ENCODE assay signal across 11 mouse cellular contexts in genomic region chr12:17505620-17506074, GRCm38 (mm10). TPM values are rescaled to one million over a fixed set of nuclear protein-coding genes. Genes with fewer than 3 reads are reported as not detected.
DNase-seq lines count a peak whose midpoint lies in the region; ATAC-seq and TF ChIP-seq lines count a peak whose summit lies in the region.
"Had no signal": no experiment of that assay in that cellular context is flagged by ENCODE, and none has a peak within 500 bp of the region (broad histone marks: within the 10 kb centered on the region; RNA-seq: fewer than 3 reads in every experiment).

No protein-coding gene starts in this region.

- H3K9ac ChIP-seq in heart, embryonic 13.5 days = 0 out of 2 replicates have a peak overlapping the region, but pooled peaks have one; percentile 28
- H3K9ac ChIP-seq in MEL (ENCODE audit: control insufficient read depth, low read depth, low read length, poor library complexity, severe bottlenecking) = no peak overlapping the region
- no peak overlapping the region for H3K9ac ChIP-seq in liver, embryonic 11.5 days (ENCODE audit: low read depth, low read length)
- H3K9ac ChIP-seq in hindbrain, embryonic 11.5 days (ENCODE audit: low read depth, low read length) = no peak overlapping the region
- H3K9ac ChIP-seq: embryonic facial prominence, embryonic 15.5 days; hindbrain, embryonic 14.5 days had no signal

- H3K27ac ChIP-seq in heart, embryonic 13.5 days (replicated peaks) = no peak overlapping the region
- no peak overlapping the region for H3K27ac ChIP-seq in MEL (ENCODE audit: control insufficient read depth, low read depth, low read length)
- 0 out of 2 replicates have a peak overlapping the region, but pooled peaks have one; percentile 8 for H3K27ac ChIP-seq in liver, embryonic 11.5 days (ENCODE audit: low read depth, low read length)
- peak overlapping the region; percentile 82 for H3K27ac ChIP-seq in small intestine, adult 2 months (ENCODE audit: insufficient read depth, low read depth, low read length)
- no peak overlapping the region for H3K27ac ChIP-seq in hindbrain, embryonic 11.5 days (ENCODE audit: low read depth, low read length)
- H3K27ac ChIP-seq: embryonic facial prominence, embryonic 15.5 days; hindbrain, embryonic 14.5 days had no signal

- H3K79me2 ChIP-seq in MEL (ENCODE audit: control insufficient read depth, insufficient read depth, low read length, poor library complexity) = no peaks in the 10 kb centered on the region

- TF ChIP-seq CTCF in MEL (IDR thresholded peaks at IDR 0.05 in 2 of 3, conservative IDR thresholded peaks at IDR 0.05 in 1 of 3; ENCODE audit: control insufficient read depth in 1 of 3, insufficient read depth in 1 of 3, low read depth in 2 of 3, low read length in 3 of 3, poor library complexity in 1 of 3, severe bottlenecking in 1 of 3) = no peak
- TF ChIP-seq CTCF in small intestine, adult 2 months (IDR thresholded peaks at IDR 0.05; ENCODE audit: extremely low read depth, insufficient read length, insufficient replicate concordance, low read depth, low read length) = no peak

- H3K36me3 ChIP-seq in heart, embryonic 13.5 days = no peaks in the 10 kb centered on the region
- H3K36me3 ChIP-seq in MEL (ENCODE audit: control insufficient read depth in 1 of 2, insufficient read depth in 2 of 2, low read length in 2 of 2) = peaks cover 0 to 6% of the 10 kb centered on the region in 2 experiments; a peak in 1 of 4 replicates
- H3K36me3 ChIP-seq in liver, embryonic 11.5 days (ENCODE audit: control insufficient read depth, insufficient read depth, low read length) = no peaks in the 10 kb centered on the region
- no peaks in the 10 kb centered on the region for H3K36me3 ChIP-seq in small intestine, adult 2 months (ENCODE audit: control insufficient read depth, insufficient read depth, low read length)
- H3K36me3 ChIP-seq in hindbrain, embryonic 11.5 days (ENCODE audit: control insufficient read depth, insufficient read depth, low read length) = no peaks in the 10 kb centered on the region
- H3K36me3 ChIP-seq: embryonic facial prominence, embryonic 15.5 days had no signal

- no peak for TF ChIP-seq RAD21 in MEL (IDR thresholded peaks at IDR 0.05; ENCODE audit: low read depth, low read length)

- no peak for DNase-seq in heart, adult 18-20 months
- DNase-seq in MEL (ENCODE audit: low read depth, low spot score) = peak; percentile 27
- DNase-seq in liver, embryonic 11.5 days (ENCODE audit: low spot score) = no peak
- DNase-seq in layer of hippocampus, adult 8-10 months (ENCODE audit: low spot score in 2 of 2) = no peak
- no peak for DNase-seq in hindbrain, embryonic 11.5 days (ENCODE audit: low spot score)
- DNase-seq: layer of hippocampus, adult 9-11 months had no signal

- no peak for TF ChIP-seq POLR2A in MEL (IDR thresholded peaks at IDR 0.05; ENCODE audit: control insufficient read depth in 1 of 2, insufficient read depth in 1 of 2, low read depth in 1 of 2, low read length in 2 of 2, poor library complexity in 1 of 2)
- TF ChIP-seq POLR2A in small intestine, adult 2 months (IDR thresholded peaks at IDR 0.05; ENCODE audit: low read depth, low read length) = no peak

- TF ChIP-seq EP300 in MEL (IDR thresholded peaks at IDR 0.05; ENCODE audit: low read depth in 1 of 2, low read length in 2 of 2) = no peak

- H3K27me3 ChIP-seq in heart, embryonic 13.5 days (replicated peaks) = peaks cover 2% of the 10 kb centered on the region; the same call in 1 of the 2 replicates
- no peaks in the 10 kb centered on the region for H3K27me3 ChIP-seq in MEL (ENCODE audit: control insufficient read depth in 1 of 2, insufficient read depth in 2 of 2, low read length in 2 of 2)
- peaks cover 3% of the 10 kb centered on the region; the same call in 1 of the 2 replicates for H3K27me3 ChIP-seq in liver, embryonic 11.5 days (replicated peaks; ENCODE audit: control insufficient read depth, insufficient read depth, low read length)
- H3K27me3 ChIP-seq in small intestine, adult 2 months (ENCODE audit: control insufficient read depth, insufficient read depth, low read length) = no peaks in the 10 kb centered on the region
- H3K27me3 ChIP-seq in hindbrain, embryonic 11.5 days (ENCODE audit: control insufficient read depth, insufficient read depth, low read length) = no peaks in the 10 kb centered on the region

- no peaks in the 10 kb centered on the region for H3K9me3 ChIP-seq in heart, embryonic 13.5 days
- no peaks in the 10 kb centered on the region for H3K9me3 ChIP-seq in MEL (replicated peaks; ENCODE audit: insufficient read depth, low read length)
- H3K9me3 ChIP-seq in liver, embryonic 11.5 days (ENCODE audit: control insufficient read depth, low read length) = no peaks in the 10 kb centered on the region
- no peaks in the 10 kb centered on the region for H3K9me3 ChIP-seq in hindbrain, embryonic 11.5 days (ENCODE audit: control insufficient read depth, low read length)
- H3K9me3 ChIP-seq: embryonic facial prominence, embryonic 15.5 days had no signal

- peak; percentile 14; the same call in 1 of the 2 replicates for ATAC-seq in heart, embryonic 13.5 days (ENCODE audit: extremely low read depth, insufficient number of reproducible peaks, low FRiP score, low TSS enrichment)
- peak; percentile 59 for ATAC-seq in liver, embryonic 11.5 days (replicated peaks; ENCODE audit: low FRiP score)
- ATAC-seq in hindbrain, embryonic 11.5 days (ENCODE audit: low FRiP score) = no peak
- ATAC-seq in megakaryocyte-erythroid progenitor cell, adult 5-6 weeks (replicated peaks; ENCODE audit: low FRiP score, low TSS enrichment, poor library complexity, severe bottlenecking) = no peak

- peaks cover 21% of the 10 kb centered on the region for H3K4me1 ChIP-seq in heart, embryonic 13.5 days
- H3K4me1 ChIP-seq in MEL (ENCODE audit: control insufficient read depth in 1 of 2, insufficient read depth in 2 of 2, low read length in 2 of 2) = peaks cover 0 to 13% of the 10 kb centered on the region in 2 experiments; a peak in 2 of 4 replicates
- peaks cover 25% of the 10 kb centered on the region for H3K4me1 ChIP-seq in liver, embryonic 11.5 days (replicated peaks; ENCODE audit: control insufficient read depth, insufficient read depth, low read length)
- peaks cover 20% of the 10 kb centered on the region for H3K4me1 ChIP-seq in small intestine, adult 2 months (ENCODE audit: control insufficient read depth, insufficient read depth, insufficient read length, low read length)
- no peaks in the 10 kb centered on the region for H3K4me1 ChIP-seq in hindbrain, embryonic 11.5 days (replicated peaks; ENCODE audit: control insufficient read depth, insufficient read depth, low read length)

- H3K4me3 ChIP-seq in heart, embryonic 13.5 days = no peak overlapping the region
- no peak overlapping the region for H3K4me3 ChIP-seq in MEL (ENCODE audit: control insufficient read depth in 1 of 2, insufficient read depth in 1 of 2, low read depth in 2 of 2, low read length in 2 of 2)
- H3K4me3 ChIP-seq in liver, embryonic 11.5 days (ENCODE audit: low read depth, low read length) = no peak overlapping the region
- no peak overlapping the region for H3K4me3 ChIP-seq in small intestine, adult 2 months (ENCODE audit: low read depth, low read length)
- H3K4me3 ChIP-seq in hindbrain, embryonic 11.5 days (ENCODE audit: low read depth, low read length) = no peak overlapping the region
- H3K4me3 ChIP-seq: embryonic facial prominence, embryonic 15.5 days had no signal

- 40% methylated on average over 2 of the region's 2 CpGs for WGBS in heart, embryonic 13.5 days
- WGBS in liver, embryonic 11.5 days = 26% methylated on average over 2 of the region's 2 CpGs
- WGBS in small intestine, adult 2 months = 27% methylated on average over 2 of the region's 2 CpGs
- WGBS in hindbrain, embryonic 11.5 days = 19% methylated on average over 2 of the region's 2 CpGs

- no peak overlapping the region for H3K4me2 ChIP-seq in heart, embryonic 13.5 days
- H3K4me2 ChIP-seq in liver, embryonic 11.5 days = no peak overlapping the region
- H3K4me2 ChIP-seq in hindbrain, embryonic 11.5 days (replicated peaks; ENCODE audit: low read depth, low read length) = no peak overlapping the region
- H3K4me2 ChIP-seq: embryonic facial prominence, embryonic 15.5 days; hindbrain, embryonic 14.5 days had no signal

TF ChIP-seq in MEL, 35 proteins besides CTCF, POLR2A, EP300 and RAD21 (continues in another document):
- TF ChIP-seq TCF12 (IDR thresholded peaks at IDR 0.05; ENCODE audit: low read depth, low read length) (no peak), USF2 (IDR thresholded peaks at IDR 0.05; ENCODE audit: borderline replicate concordance in 1 of 2, insufficient read depth in 1 of 2, low read depth in 1 of 2, low read length in 2 of 2) (no peak), MAZ (IDR thresholded peaks at IDR 0.05; ENCODE audit: low read depth, low read length) (no peak), USF1 (IDR thresholded peaks at IDR 0.05; ENCODE audit: low read depth, low read length) (no peak), ELF1 (IDR thresholded peaks at IDR 0.05; ENCODE audit: low read depth, low read length) (no peak), MYB (IDR thresholded peaks at IDR 0.05; ENCODE audit: low read depth, low read length) (no peak), UBTF (IDR thresholded peaks at IDR 0.05; ENCODE audit: borderline replicate concordance, insufficient read depth, low read depth, low read length) (no peak), ETS1 (IDR thresholded peaks at IDR 0.05; ENCODE audit: low read depth, low read length) (no peak), GATA1 (IDR thresholded peaks at IDR 0.05; ENCODE audit: low read depth, low read length) (no peak), SIN3A (IDR thresholded peaks at IDR 0.05; ENCODE audit: low read length) (no peak), CHD2 (IDR thresholded peaks at IDR 0.05; ENCODE audit: low read length) (no peak), TBP (IDR thresholded peaks at IDR 0.05; ENCODE audit: low read depth, low read length) (no peak), ZMIZ1 (IDR thresholded peaks at IDR 0.05; ENCODE audit: low read depth, low read length) (no peak), MYC (IDR thresholded peaks at IDR 0.05; ENCODE audit: low read depth, low read length) (no peak), ZKSCAN1 (IDR thresholded peaks at IDR 0.05; ENCODE audit: low read depth, low read length) (no peak)

RNA-seq across cellular contexts. Expression of gene Odc1, which starts 38.9 kb away (rescaled TPM):
- 142 and 152 TPM in 2 replicates for polyA plus RNA-seq in heart, embryonic 13.5 days (2015; fragmentation: Nextera tagmentation; extraction: Ambion mirVana)
- total RNA-seq in heart, adult 18-20 months (2021) = 10 to 100 TPM; 61.5 to 71.5 TPM
- total RNA-seq in MEL (2012; rRNA removed) = 591 and 677 TPM in 2 replicates
- polyA plus RNA-seq in MEL (2012; ENCODE audit: insufficient read depth in 1 of 2, insufficient read length in 2 of 2, low read depth in 1 of 2, low replicate concordance in 2 of 2, missing spikeins in 1 of 2) = 100 to 1,000 TPM; 639 to 720 TPM
- polyA plus RNA-seq in liver, embryonic 11.5 days (2014; fragmentation: Nextera tagmentation; extraction: Ambion mirVana) = 446 and 497 TPM in 2 replicates
- 35.0 and 113 TPM in 2 replicates for polyA plus RNA-seq in small intestine, adult 2 months (2012; rRNA removed)
- total RNA-seq in layer of hippocampus, adult 8-10 months (2022) = 10 to 100 TPM; 66.4 to 90.7 (median 85.7) TPM
- polyA plus RNA-seq in hindbrain, embryonic 11.5 days (2014; fragmentation: Nextera tagmentation; extraction: Ambion mirVana) = 267 and 302 TPM in 2 replicates
- 360 and 383 TPM in 2 replicates for total RNA-seq in megakaryocyte-erythroid progenitor cell, adult 5-6 weeks (2014; fragmentation: Nextera tagmentation)
- 607 and 788 TPM in 2 replicates for total RNA-seq in megakaryocyte-erythroid progenitor cell, adult 5-6 weeks (2017)

Comparison
In these comparisons a context has a peak if more than half of its experiments do, and no peak if none do; other contexts are left out.
1. ATAC-seq: peak in heart, embryonic 13.5 days (single experiment) and liver, embryonic 11.5 days (single experiment); none in hindbrain, embryonic 11.5 days (single experiment) and megakaryocyte-erythroid progenitor cell, adult 5-6 weeks (single experiment).
2. H3K27ac ChIP-seq: peak in liver, embryonic 11.5 days (single experiment) and small intestine, adult 2 months (single experiment); none in heart, embryonic 13.5 days (single experiment), MEL (single experiment) and hindbrain, embryonic 11.5 days (single experiment).